Mouse (Mus musculus) ES-E14 (cell line): Measurements from ENCODE around the gene Foxj1.

ENCODE experiments used
- CHD2 ChIP-seq: IDR thresholded peaks from 2 replicates; pipeline ENCODE4 v1.6.1; 2014; ENCODE audit warnings: mild to moderate bottlenecking, low read depth, low read length, inconsistent platforms
- HCFC1 ChIP-seq: IDR thresholded peaks from 2 replicates; pipeline ENCODE4 v1.6.1; 2012; ENCODE audit warnings: low read length, inconsistent platforms, borderline replicate concordance; ENCODE audit not compliant: insufficient read depth
- MAFK ChIP-seq: IDR thresholded peaks from 2 replicates; pipeline ENCODE4 v1.6.1; 2014; ENCODE audit warnings: mild to moderate bottlenecking, low read depth, low read length, inconsistent platforms; ENCODE audit not compliant: insufficient read depth
- ZC3H11A ChIP-seq: IDR thresholded peaks from 2 replicates; pipeline ENCODE4 v1.6.1; 2012; ENCODE audit warnings: low read depth, mild to moderate bottlenecking, inconsistent platforms, low read length, borderline replicate concordance
- ZNF384 ChIP-seq: IDR thresholded peaks from 2 replicates; pipeline ENCODE4 v1.6.1; 2012; ENCODE audit warnings: low read depth, low read length, inconsistent platforms

- no peak for TF ChIP-seq MAFK
- peak; percentile 73 for TF ChIP-seq ZNF384
- TF ChIP-seq HCFC1: no peak
- TF ChIP-seq CHD2: no peak
- TF ChIP-seq ZC3H11A: no peak
Measured at GRCm38 (mm10) chr11:116280751-116281663, 54.2 kb downstream of the Foxj1 start, which contains the start of gene Galr2.
